Mouse (Mus musculus) heart, embryonic 11.5 days (tissue): Measurements from ENCODE around the gene Ankle1. TPM values are rescaled to one million over a fixed set of nuclear protein-coding genes. Genes with fewer than 3 reads are reported as not detected.
"Not testable (repeated sequence)": the region's sequence is repeated elsewhere in the genome, so short reads cannot be mapped to it uniquely, and the experiment has no call there.

Source experiments
- ATAC-seq: fragments of 200-750 bp; cut with Nextera tagmentation; replicated peaks from 2 replicates; pipeline ENCODE4 v1.8.0; 2017; ENCODE audit warnings: moderate library complexity; ENCODE audit not compliant: insufficient number of reproducible peaks, low FRiP score, low TSS enrichment
- H3K27ac ChIP-seq: fragments of 300-500 bp; sonication (generic); 2 replicates; pipeline ENCODE4 v1.5.1; 2014; ENCODE audit warnings: mild to moderate bottlenecking, low read depth, low read length
- H3K27me3 ChIP-seq: fragments of 300-500 bp; sonication (generic); 2 replicates; pipeline ENCODE4 v1.6.1; 2014; ENCODE audit warnings: mild to moderate bottlenecking, low read length, mixed read lengths; ENCODE audit not compliant: control insufficient read depth, insufficient read depth
- H3K36me3 ChIP-seq: fragments of 300-500 bp; sonication (generic); 2 replicates; pipeline ENCODE4 v1.6.1; 2014; ENCODE audit warnings: mild to moderate bottlenecking, low read length, moderate library complexity, mixed read lengths; ENCODE audit not compliant: control insufficient read depth, insufficient read depth
- H3K4me1 ChIP-seq: fragments of 300-500 bp; sonication (generic); 2 replicates; pipeline ENCODE4 v1.6.1; 2014; ENCODE audit warnings: low read length; ENCODE audit not compliant: control insufficient read depth, insufficient read depth
- H3K4me2 ChIP-seq: fragments of 300-500 bp; sonication (generic); 2 replicates; pipeline ENCODE4 v1.6.1; 2014; ENCODE audit warnings: mild to moderate bottlenecking, moderate library complexity
- H3K4me3 ChIP-seq: fragments of 300-500 bp; sonication (generic); 2 replicates; pipeline ENCODE4 v1.5.1; 2014; ENCODE audit warnings: low read depth, low read length
- H3K9ac ChIP-seq: fragments of 300-500 bp; sonication (generic); 2 replicates; pipeline ENCODE4 v1.6.1; 2014; ENCODE audit warnings: mild to moderate bottlenecking, low read depth, low read length, moderate library complexity
- H3K9me3 ChIP-seq: fragments of 300-500 bp; sonication (generic); replicated peaks from 2 replicates; pipeline ENCODE4 v1.6.1; 2016; ENCODE audit warnings: low read length; ENCODE audit not compliant: control insufficient read depth
- WGBS: fragments of 180-500 bp; shearing (Covaris S2); extraction: QIAGEN DNeasy Blood & Tissue Kit; methylation state at CpG from one replicate; pipeline ENCODE4 v1.1.7; 2014; ENCODE audit not compliant: insufficient replicate concordance; 5-methylcytosine and 5-hydroxymethylcytosine counted together
- polyA plus RNA-seq: library from polyadenylated mRNA; unstranded; fragments of >200 nt; fragmentation: Nextera tagmentation; extraction: Ambion mirVana; gene quantifications from 2 replicates; pipeline ENCODE4 v1.2.1, GENCODE M21; 2014

The Ankle1 gene
- polyA plus RNA-seq, 1 experiment from 2014 or later = 23.0 TPM

- H3K4me1 ChIP-seq = peaks cover 7% of the 10 kb centered on the region
- H3K4me3 ChIP-seq = no peak overlapping the region
- no peaks in the 10 kb centered on the region for H3K9me3 ChIP-seq
- no peak for ATAC-seq
- H3K36me3 ChIP-seq = peaks cover 11% of the 10 kb centered on the region
- H3K4me2 ChIP-seq = no peak overlapping the region
- H3K27me3 ChIP-seq = no peaks in the 10 kb centered on the region
- H3K9ac ChIP-seq = no peak overlapping the region
- WGBS = 92% methylated on average over 4 of the region's 4 CpGs
- H3K27ac ChIP-seq = no peak overlapping the region
Measured at GRCm38 (mm10) chr8:71408231-71408630, 2.4 kb downstream of the Ankle1 start.

GRCm38 (mm10) chr8:71411535-71412273, 5.9 kb downstream of the Ankle1 start:
- Histone ChIP-seq H3K9ac (no peak overlapping the region), H3K36me3 (peaks cover 11% of the 10 kb centered on the region), H3K4me2 (no peak overlapping the region), H3K27me3 (no peaks in the 10 kb centered on the region), H3K4me3 (no peak overlapping the region), H3K9me3 (no peaks in the 10 kb centered on the region), H3K27ac (no peak overlapping the region), H3K4me1 (peaks cover 2% of the 10 kb centered on the region)
- ATAC-seq = no peak
- 48% methylated on average over 11 of the region's 11 CpGs for WGBS

DNA sequence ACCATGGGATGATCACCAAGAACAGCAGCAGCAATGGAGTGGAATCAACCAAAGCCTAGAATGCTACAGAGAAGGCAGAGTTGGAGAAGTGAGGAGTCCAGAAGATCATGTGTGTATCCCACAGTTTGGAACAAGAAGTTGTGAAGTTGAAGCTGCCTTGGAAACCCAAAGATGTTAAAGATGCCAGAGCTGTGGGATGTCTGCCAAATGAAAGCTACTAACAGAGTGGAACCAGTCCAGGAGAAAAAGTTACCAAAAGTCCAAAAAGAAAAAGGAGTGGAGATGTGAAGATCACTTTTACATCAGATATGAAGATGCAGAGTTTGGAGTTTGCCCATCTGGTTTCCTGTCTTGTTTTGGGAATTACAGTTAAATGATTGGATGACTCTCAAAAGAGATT, 16.3 kb downstream of the Ankle1 start:
- Histone ChIP-seq H3K4me2 (no peak overlapping the region), H3K9me3 (no peaks in the 10 kb centered on the region), H3K27ac (no peak overlapping the region), H3K4me3 (no peak overlapping the region), H3K4me1 (no peaks in the 10 kb centered on the region), H3K9ac (no peak overlapping the region), H3K36me3 (no peaks in the 10 kb centered on the region), H3K27me3 (no peaks in the 10 kb centered on the region)
- ATAC-seq = no peak

DNA sequence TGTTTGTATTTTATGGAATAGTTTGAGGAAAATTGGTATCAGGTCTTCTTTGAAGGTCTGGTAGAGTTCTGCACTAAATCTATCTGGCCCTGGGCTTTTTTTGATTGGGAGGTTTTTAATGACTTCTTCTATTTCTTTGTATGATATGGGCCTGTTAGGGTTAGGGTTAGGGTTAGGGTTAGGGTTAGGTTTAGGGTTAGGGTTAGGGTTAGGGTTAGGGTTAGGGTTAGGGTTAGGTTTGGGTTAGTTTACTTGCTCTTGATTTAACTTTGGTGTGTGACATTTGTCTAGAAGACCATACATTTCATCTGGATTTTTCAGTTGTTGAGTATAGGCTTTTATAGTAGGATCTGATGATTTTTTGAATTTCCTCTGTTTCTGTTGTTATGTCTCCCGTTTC, 27.1 kb downstream of the Ankle1 start:
- 70% methylated on average over 1 of the region's 1 CpGs for WGBS
- not testable (repeated sequence) for H3K27ac ChIP-seq, H3K36me3 ChIP-seq, H3K9me3 ChIP-seq, ATAC-seq, H3K4me3 ChIP-seq, H3K27me3 ChIP-seq, H3K9ac ChIP-seq, H3K4me2 ChIP-seq, H3K4me1 ChIP-seq

DNA sequence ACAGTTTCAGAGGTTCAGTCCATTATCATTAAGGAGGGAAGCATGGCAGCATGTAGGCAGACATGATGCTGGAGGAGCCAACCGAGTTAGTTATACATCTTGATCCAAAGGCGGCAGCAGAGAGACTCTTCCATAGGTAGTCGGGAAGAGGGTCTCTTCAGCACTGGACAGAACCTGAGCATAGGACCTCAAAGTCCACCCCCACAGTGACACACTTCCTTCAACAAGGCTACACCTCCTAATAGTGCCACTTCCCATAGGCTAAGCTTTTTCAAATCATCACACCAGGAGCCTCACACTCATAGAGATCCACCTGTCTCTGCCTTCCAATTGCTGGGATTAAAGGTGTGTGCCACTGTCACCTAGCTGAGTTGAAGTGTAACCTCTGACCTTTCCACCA, 31.2 kb downstream of the Ankle1 start:
- no peaks in the 10 kb centered on the region for H3K36me3 ChIP-seq
- H3K4me3 ChIP-seq = no peak overlapping the region
- no peak overlapping the region for H3K27ac ChIP-seq
- H3K4me2 ChIP-seq = no peak overlapping the region
- ATAC-seq = no peak
- 47% methylated on average over 3 of the region's 3 CpGs for WGBS
- H3K9ac ChIP-seq = no peak overlapping the region
- peaks cover 2% of the 10 kb centered on the region for H3K27me3 ChIP-seq
- no peaks in the 10 kb centered on the region for H3K4me1 ChIP-seq
- no peaks in the 10 kb centered on the region for H3K9me3 ChIP-seq

DNA sequence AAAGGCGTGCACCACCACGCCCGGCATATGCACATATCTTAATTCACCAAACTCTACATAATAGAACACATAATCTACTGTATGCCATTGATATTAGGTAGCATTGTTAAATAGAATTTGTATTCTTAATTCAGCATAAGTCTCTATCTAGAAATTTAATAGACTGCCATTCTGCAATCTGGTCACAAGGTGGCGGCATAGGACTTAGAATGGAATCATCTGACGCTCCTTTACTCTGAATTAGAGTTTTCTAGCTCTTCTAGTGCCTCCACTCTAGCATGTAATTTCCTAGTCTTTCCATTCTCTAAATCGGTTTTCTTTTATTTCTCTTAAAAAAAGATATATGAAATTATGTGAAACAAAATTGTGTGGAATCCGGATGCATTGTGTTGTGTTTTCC, 35.6 kb downstream of the Ankle1 start:
- no peak overlapping the region for H3K27ac ChIP-seq
- no peak overlapping the region for H3K9ac ChIP-seq
- no peaks in the 10 kb centered on the region for H3K9me3 ChIP-seq
- peaks cover 12% of the 10 kb centered on the region for H3K27me3 ChIP-seq
- no peaks in the 10 kb centered on the region for H3K36me3 ChIP-seq
- no peak overlapping the region for H3K4me3 ChIP-seq
- no peaks in the 10 kb centered on the region for H3K4me1 ChIP-seq
- 2% methylated on average over 7 of the region's 7 CpGs for WGBS
- no peak for ATAC-seq
- no peak overlapping the region for H3K4me2 ChIP-seq

GRCm38 (mm10) chr8:71445096-71445495, 39.3 kb downstream of the Ankle1 start:
- 74% methylated on average over 7 of the region's 7 CpGs for WGBS
- ATAC-seq = no peak

GRCm38 (mm10) chr8:71451337-71451736, 45.5 kb downstream of the Ankle1 start:
- no peaks in the 10 kb centered on the region for H3K4me1 ChIP-seq
- ATAC-seq = no peak
- H3K4me2 ChIP-seq = no peak overlapping the region
- peaks cover 4% of the 10 kb centered on the region; the same call in 1 of the 2 replicates for H3K27me3 ChIP-seq
- H3K36me3 ChIP-seq = no peaks in the 10 kb centered on the region
- no peaks in the 10 kb centered on the region for H3K9me3 ChIP-seq
- H3K27ac ChIP-seq = no peak overlapping the region
- 61% methylated on average over 4 of the region's 4 CpGs for WGBS
- no peak overlapping the region for H3K4me3 ChIP-seq
- H3K9ac ChIP-seq = no peak overlapping the region

More at GRCm38 (mm10) chr8:71445096-71445495, 39.3 kb downstream of the Ankle1 start:
- Histone ChIP-seq H3K4me1 (no peaks in the 10 kb centered on the region), H3K36me3 (no peaks in the 10 kb centered on the region), H3K4me3 (no peak overlapping the region), H3K9ac (no peak overlapping the region), H3K9me3 (no peaks in the 10 kb centered on the region), H3K27me3 (peaks cover 12% of the 10 kb centered on the region), H3K4me2 (no peak overlapping the region), H3K27ac (no peak overlapping the region)

GRCm38 (mm10) chr8:71451777-71452176, 46.0 kb downstream of the Ankle1 start:
- Histone ChIP-seq H3K4me3 (no peak overlapping the region), H3K4me2 (no peak overlapping the region), H3K27ac (no peak overlapping the region), H3K9me3 (no peaks in the 10 kb centered on the region), H3K4me1 (no peaks in the 10 kb centered on the region), H3K9ac (no peak overlapping the region), H3K27me3 (peaks cover 4% of the 10 kb centered on the region; the same call in 1 of the 2 replicates), H3K36me3 (no peaks in the 10 kb centered on the region)
- WGBS = 45% methylated on average over 11 of the region's 11 CpGs
- ATAC-seq = no peak
